Mouse (Mus musculus): ENCODE data around the gene Rpl29. TPM values are rescaled to one million over a fixed set of nuclear protein-coding genes. Genes with fewer than 3 reads are reported as not detected.

The Rpl29 gene
- total and polyA plus RNA-seq, 3 experiments = 1,058 to 1,867 (median 1,257) TPM

DNA sequence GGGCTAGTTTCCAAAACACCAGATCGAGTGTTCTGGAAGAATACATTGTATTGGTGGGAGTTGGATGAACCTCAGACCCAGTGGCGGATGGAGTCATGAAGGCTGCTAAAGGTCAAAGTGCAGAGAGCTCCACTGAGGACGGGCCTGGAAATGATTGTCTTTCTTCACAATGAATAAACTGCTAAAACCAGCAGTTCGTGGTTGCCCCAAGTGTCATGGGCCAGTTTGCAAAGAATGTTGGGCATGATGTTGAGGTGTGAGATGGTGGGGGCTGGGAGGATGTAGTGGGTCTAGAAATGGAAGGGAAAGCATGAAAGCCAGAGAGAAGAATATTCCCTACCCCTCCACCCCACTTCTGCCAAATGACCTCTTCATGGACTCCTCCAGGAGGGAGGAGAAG is 15.6 kb downstream of the Rpl29 start:
- peaks cover 2 to 23% of the 10 kb centered on the region in 2 experiments for H3K4me1 ChIP-seq (ENCODE audit: control insufficient read depth in 1 of 2, insufficient read depth in 2 of 2)
- no peak overlapping the region for H3K4me2 ChIP-seq (ENCODE audit: insufficient read depth, low read depth, poor library complexity, severe bottlenecking)
- H3K9ac ChIP-seq (ENCODE audit: insufficient read depth, low read depth) = no peak overlapping the region
- dilution Hi-C loops (cut with MboI; ENCODE audit: extremely low pct_ligation_motif_present, extremely low pct_unique_long_range_greater_than_20kb, low sequenced_read_pairs) (no loop called here), in situ Hi-C loops (cut with MboI; ENCODE audit: low pct_ligation_motif_present, low pct_unique_long_range_greater_than_20kb, low sequenced_read_pairs) (no loop called here)
- H3K27me3 ChIP-seq (replicated peaks) = no peaks in the 10 kb centered on the region
- no peak overlapping the region for H3K4me3 ChIP-seq (replicated peaks in 1 of 3; ENCODE audit: low read depth in 2 of 3, low read length in 2 of 3, poor library complexity in 1 of 3)
- H3K9me3 ChIP-seq (replicated peaks; ENCODE audit: low read length) = no peaks in the 10 kb centered on the region
- no peak overlapping the region for H3K27ac ChIP-seq (ENCODE audit: insufficient read depth, low read depth)
- DNase-seq (ENCODE audit: extremely low read depth) = no peak
- peaks cover 0 to 32% of the 10 kb centered on the region in 2 experiments for H3K36me3 ChIP-seq (replicated peaks in 1 of 2; ENCODE audit: control insufficient read depth in 1 of 2, insufficient read depth in 1 of 2, low read length in 1 of 2)
- no peaks in the 10 kb centered on the region for H3K79me2 ChIP-seq (replicated peaks; ENCODE audit: control insufficient read depth, extremely low read depth, insufficient read depth, poor library complexity, severe bottlenecking)
- no peak for TF ChIP-seq POLR2AphosphoS2 (IDR thresholded peaks at IDR 0.05; ENCODE audit: low read depth, low read length)
- TF ChIP-seq ZKSCAN1 (IDR thresholded peaks at IDR 0.05; ENCODE audit: borderline replicate concordance, low read depth, low read length) = no peak
- no peak for TF ChIP-seq SMC3 (IDR thresholded peaks at IDR 0.05; ENCODE audit: low read depth, low read length)
- no peak for TF ChIP-seq ZMIZ1 (IDR thresholded peaks at IDR 0.05; ENCODE audit: low read depth, low read length)
- TF ChIP-seq USF1 (IDR thresholded peaks at IDR 0.05; ENCODE audit: low read depth, low read length) = no peak
- TF ChIP-seq NRF1 (IDR thresholded peaks at IDR 0.05; ENCODE audit: low read depth, low read length) = no peak

DNA sequence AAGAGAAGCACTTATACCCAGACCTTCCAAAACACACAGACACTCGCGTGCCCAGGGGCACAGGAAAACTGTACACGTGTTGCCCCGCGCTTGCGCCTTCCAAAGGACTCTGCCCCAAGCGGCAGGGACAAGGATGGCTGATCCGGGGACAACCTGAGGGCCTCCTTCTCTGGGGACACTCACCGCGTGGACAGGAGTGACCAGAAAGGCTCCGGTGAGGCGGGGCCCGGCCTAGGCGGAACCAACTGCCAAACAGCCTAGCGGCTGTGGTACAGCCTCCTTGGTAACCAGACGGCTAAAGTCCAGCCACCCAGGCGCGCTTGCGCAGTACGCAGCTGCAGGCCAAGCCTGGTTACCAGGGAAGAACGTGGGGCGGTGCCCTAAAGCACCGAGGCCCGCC is 18.1 kb downstream of the Rpl29 start, which contains the start of the genes Abhd14b and Abhd14a:
TSS of gene Abhd14b (plus strand) at position 112 of the 400 bp plus-strand sequence.
TSS of gene Abhd14a (minus strand) at position 331 of the 400 bp plus-strand sequence.
- Histone ChIP-seq H3K4me3 (replicated peaks in 1 of 3; ENCODE audit: low read depth in 2 of 3, low read length in 2 of 3, poor library complexity in 1 of 3) (peak within 1 kb of the TSS; percentile 62 to 74 (median 74)), H3K9me3 (replicated peaks; ENCODE audit: low read length) (no peaks in the 10 kb centered on the region), H3K4me1 (ENCODE audit: control insufficient read depth in 1 of 2, insufficient read depth in 2 of 2) (peaks cover 3 to 36% of the 10 kb centered on the region in 2 experiments), H3K27ac (ENCODE audit: insufficient read depth, low read depth) (no peak within 1 kb of the TSS; the same call in 1 of the 2 replicates), H3K79me2 (replicated peaks; ENCODE audit: control insufficient read depth, extremely low read depth, insufficient read depth, poor library complexity, severe bottlenecking) (no peaks in the 10 kb centered on the region), H3K36me3 (replicated peaks in 1 of 2; ENCODE audit: control insufficient read depth in 1 of 2, insufficient read depth in 1 of 2, low read length in 1 of 2) (peaks cover 0 to 41% of the 10 kb centered on the region in 2 experiments), H3K27me3 (replicated peaks) (no peaks in the 10 kb centered on the region), H3K4me2 (ENCODE audit: insufficient read depth, low read depth, poor library complexity, severe bottlenecking) (peak within 1 kb of the TSS; percentile 95), H3K9ac (ENCODE audit: insufficient read depth, low read depth) (peak within 1 kb of the TSS; percentile 82)
- no peak for TF ChIP-seq CHD1 (IDR thresholded peaks at IDR 0.05; ENCODE audit: low read depth, low read length)
- TF ChIP-seq MXI1 (IDR thresholded peaks at IDR 0.05; ENCODE audit: low read depth, low read length) = peak; percentile 96
- TF ChIP-seq ZMIZ1 (IDR thresholded peaks at IDR 0.05; ENCODE audit: low read depth, low read length) = 0 out of 2 replicates have a peak, but pooled peaks have one; percentile 61
- peak; percentile 61 for TF ChIP-seq ELF1 (IDR thresholded peaks at IDR 0.05; ENCODE audit: low read depth, low read length)
- peak in 1 of 2 experiments; percentile 27; a peak in 1 of 4 replicates for TF ChIP-seq CTCF (conservative IDR thresholded peaks at IDR 0.05 in 1 of 2, IDR thresholded peaks at IDR 0.05 in 1 of 2; ENCODE audit: low read depth in 2 of 2, low read length in 2 of 2)
- TF ChIP-seq BHLHE40 (IDR thresholded peaks at IDR 0.05; ENCODE audit: low read depth, low read length) = peak; percentile 92
- peak; percentile 32; the same call in 1 of the 2 replicates for TF ChIP-seq SIN3A (IDR thresholded peaks at IDR 0.05; ENCODE audit: low read length)
- TF ChIP-seq NRF1 (IDR thresholded peaks at IDR 0.05; ENCODE audit: low read depth, low read length) = peak; percentile 89
- peak; percentile 31 for TF ChIP-seq USF1 (IDR thresholded peaks at IDR 0.05; ENCODE audit: low read depth, low read length)
- no peak; the same call in 1 of the 2 replicates for TF ChIP-seq MEF2A (IDR thresholded peaks at IDR 0.05; ENCODE audit: borderline replicate concordance, low read depth, low read length)
- TF ChIP-seq MYC (IDR thresholded peaks at IDR 0.05; ENCODE audit: low read depth, low read length) = peak; percentile 86
- peak; percentile 72 for TF ChIP-seq POLR2A (IDR thresholded peaks at IDR 0.05; ENCODE audit: low read depth, low read length)
- peak; percentile 78 for TF ChIP-seq MAX (IDR thresholded peaks at IDR 0.05; ENCODE audit: low read length)
- TF ChIP-seq POLR2AphosphoS2 (IDR thresholded peaks at IDR 0.05; ENCODE audit: low read depth, low read length) = no peak
- in situ Hi-C loops (cut with MboI; ENCODE audit: low pct_ligation_motif_present, low pct_unique_long_range_greater_than_20kb, low sequenced_read_pairs) (no loop called here), dilution Hi-C loops (cut with MboI; ENCODE audit: extremely low pct_ligation_motif_present, extremely low pct_unique_long_range_greater_than_20kb, low sequenced_read_pairs) (no loop called here)
- peak; percentile 78 for DNase-seq (ENCODE audit: extremely low read depth)

Data from CH12.LX (cell line).